Mouse (Mus musculus) spleen, adult 18-20 months (tissue): ENCODE data around the gene Il13ra1.

Experiments
- DNase-seq, 2 experiments: peaks; one replicate each; pipeline ENCODE4 v3.0.0; 2022; ENCODE audit warnings: mixed read lengths in 2 of 2

Il13ra1 gene

DNA sequence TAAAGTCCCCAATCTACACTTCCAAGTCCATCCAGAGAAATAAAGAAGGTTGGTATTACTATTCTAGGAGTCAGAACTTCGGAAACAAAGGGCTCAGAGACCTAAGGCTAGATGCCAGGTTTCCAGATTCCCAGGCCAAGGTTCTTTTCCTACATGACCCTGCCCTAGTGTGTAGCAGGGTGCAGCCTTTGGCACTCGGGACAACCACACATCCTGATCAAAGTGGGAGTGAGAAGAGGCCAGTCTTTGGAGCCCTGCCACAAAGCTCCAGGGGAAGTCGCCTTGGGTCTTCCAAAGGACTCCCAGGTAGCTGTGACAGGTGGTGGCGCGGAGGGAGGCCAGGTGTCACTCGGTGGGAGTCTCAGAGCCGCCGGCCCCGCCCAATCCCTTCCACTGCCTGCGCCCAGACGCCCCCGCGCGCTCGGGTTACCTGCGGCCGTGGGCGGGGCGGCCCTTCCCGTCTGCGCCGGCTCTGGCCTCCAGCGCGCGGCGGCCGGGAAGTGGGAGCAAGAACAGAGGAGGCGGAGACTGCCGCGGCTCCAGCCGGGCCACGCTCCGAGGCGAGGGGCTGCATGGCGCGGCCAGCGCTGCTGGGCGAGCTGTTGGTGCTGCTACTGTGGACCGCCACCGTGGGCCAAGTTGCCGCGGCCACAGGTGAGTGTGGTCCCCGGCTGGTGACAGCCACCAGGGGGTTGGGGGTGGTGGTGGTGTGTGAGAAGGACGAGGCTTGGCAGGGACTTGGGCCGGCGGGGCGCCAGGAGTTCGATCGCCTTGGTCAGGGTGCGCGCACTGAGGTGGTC lies at the start of gene Il13ra1:
Gene Il13ra1 (plus strand): TSS at position 489 of the 800 bp plus-strand sequence.
- DNase-seq, result peak; percentile 7 to 12

DNA sequence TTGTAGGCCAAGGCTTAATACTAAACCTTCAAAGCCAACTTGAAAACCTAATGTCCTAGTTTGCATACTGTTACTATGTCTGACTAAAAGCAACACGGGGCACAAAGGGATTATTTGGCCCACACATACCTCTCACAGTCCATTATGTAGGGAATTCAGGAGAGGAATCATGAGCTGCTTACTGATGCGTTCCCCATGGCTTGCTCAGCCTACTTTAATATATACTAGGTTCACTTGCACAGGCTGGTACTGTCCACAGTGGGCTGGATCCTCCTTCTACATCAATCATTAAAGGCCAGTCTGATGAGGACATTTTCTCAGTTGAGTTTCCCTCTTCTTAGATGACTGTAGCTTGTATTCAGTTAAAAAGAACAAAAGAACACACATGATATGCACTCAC lies 37.9 kb upstream of the Il13ra1 start:
- no peak for DNase-seq

DNA sequence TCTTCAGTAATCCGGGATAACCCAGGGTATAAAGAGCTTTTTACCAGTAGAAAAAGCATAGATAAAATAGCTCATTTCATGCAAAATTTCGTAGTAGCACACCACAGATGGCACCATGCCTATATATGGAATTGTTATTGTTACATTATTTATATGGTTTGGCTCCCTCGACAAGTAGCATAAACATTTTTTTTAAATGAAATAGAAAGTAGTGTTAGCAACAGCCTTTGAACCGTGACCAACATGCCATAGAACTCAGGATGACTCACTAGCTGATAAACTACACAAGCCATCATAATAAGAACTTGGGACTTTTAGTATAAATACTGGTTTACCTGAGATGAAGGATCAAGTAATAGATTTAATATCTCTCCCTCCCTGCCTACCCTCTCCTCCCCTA lies 34.7 kb upstream of the Il13ra1 start:
- DNase-seq, result no peak

DNA sequence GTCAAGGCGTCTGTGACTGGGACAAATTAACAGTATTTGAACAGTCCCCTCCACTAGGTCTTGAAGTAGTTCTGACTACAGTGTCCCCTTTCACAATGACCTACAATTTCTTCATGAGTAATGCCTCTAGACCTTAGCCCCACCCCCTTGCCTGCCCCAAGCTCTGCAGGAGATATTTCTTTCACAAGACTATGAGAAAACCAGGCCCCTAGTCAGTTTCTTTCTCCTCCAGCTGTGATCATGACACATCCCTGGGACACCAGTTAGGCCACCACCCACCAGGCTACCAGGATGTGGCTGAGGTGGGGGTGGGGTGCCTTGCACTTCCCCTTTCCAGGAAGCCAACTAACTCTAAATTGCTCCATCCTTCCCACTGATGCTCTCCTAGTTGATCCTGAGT lies 29.0 kb upstream of the Il13ra1 start:
- DNase-seq, result peak in 1 of 2 experiments; percentile 7

DNA sequence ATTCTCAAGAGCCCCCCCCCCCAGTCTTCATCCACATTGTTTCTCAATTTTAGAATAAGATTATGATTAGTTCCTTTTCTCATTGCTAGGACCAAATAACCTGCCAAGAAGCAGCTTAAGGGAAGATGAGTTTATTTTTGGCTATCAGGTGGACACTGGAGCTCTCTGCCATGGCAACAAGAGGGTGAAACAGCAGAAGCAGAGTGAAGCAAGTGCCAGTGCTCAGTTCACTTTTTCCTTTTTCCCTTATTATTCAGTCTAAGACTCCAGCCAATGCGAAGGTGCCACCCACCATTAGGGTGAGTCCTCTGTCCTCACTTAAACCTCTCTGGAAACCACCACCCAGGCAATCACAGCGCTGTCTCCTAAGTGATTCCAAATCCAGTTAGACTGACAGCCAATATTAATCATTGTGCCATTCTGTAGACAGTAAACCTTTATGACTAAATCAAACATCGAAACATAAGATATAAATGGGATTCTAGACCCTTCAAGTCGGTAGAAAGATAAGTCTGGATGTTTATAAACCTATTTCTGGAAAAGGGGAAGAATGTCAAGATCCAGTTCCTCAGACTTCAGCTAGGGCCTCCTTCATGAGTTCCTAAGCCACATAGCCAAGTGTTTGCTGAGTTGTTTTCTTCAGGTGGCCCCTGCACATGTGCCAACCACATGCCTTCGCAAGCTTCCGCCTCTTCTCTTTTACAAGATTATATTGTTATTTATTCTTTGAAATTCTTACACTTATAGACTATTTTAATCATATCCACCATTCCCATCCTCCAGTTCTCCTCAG lies 23.2 kb upstream of the Il13ra1 start:
- no peak for DNase-seq

DNA sequence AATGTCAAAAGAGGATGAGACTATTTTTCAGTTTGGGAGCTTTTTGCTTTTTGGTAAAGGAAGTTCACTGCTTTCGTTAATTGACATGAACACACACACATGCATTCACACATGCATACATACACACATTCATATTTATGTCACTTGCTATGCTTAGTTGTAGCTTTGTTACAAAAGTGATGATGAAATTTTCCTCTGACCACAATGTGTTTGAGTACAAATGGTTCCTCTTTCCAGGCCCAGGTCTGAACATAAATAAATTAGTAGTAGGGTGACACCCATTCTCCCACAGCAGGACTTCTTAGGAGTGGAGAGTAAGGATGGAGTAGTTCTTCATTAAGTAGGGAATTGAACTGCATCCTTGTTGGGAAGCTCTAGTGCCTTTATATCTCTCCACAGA lies 11.0 kb upstream of the Il13ra1 start:
- no peak for DNase-seq

DNA sequence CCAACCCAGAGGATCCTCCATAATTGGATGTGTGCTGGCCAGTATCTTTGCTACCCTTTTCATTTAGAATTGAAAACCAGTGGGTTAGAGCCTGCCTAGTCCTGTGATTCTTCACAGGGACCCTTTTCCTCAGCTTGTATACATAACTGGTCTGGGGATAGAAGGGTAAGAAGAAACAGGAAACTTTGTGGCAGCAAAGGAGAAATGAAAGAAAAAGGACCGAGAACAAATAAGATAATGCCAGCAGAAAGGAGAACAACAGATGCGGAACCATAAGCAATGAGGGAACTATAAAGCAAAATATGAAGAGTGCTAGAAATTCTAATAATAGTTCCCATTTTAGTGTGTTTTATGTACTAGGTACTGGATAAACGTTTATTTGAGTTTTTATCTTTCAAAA lies 10.6 kb upstream of the Il13ra1 start:
- DNase-seq, result no peak

DNA sequence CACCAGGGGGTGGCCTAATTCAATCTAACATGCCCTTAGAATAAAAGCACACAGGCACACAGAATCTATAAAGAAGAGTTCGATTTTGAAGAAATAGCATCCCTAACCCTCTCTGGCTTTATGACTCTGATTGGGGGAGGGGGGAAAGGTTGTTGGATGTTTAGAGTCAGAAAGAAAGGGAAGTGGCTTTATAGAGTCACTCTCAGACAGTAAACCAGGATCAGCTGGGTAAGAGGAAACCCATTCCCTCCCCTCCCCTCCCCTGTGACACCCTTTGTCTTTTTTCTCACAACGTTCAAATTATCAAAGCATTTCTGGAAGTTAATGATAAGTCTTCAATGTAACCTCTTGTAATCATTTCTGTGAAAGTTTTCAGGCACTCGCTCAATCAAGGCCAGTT lies 3.3 kb upstream of the Il13ra1 start:
- DNase-seq, result no peak

DNA sequence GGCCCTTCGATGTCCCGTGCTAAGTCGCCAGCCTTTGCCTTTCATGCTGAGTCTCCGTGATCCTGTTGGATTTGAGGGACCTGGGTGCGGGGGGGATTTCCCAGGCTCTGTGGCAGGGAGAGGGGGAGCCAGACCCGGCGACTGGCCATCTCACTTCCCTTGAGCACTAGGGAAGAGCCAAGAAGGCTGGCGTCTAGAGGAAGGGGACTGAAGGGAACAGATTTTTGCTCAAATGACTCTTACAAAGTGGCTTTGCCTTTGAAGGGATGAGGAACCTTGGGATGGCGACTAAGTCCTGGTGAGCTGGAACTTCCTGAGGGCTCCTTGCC lies 476 bp downstream of the Il13ra1 start:
- no peak for DNase-seq

DNA sequence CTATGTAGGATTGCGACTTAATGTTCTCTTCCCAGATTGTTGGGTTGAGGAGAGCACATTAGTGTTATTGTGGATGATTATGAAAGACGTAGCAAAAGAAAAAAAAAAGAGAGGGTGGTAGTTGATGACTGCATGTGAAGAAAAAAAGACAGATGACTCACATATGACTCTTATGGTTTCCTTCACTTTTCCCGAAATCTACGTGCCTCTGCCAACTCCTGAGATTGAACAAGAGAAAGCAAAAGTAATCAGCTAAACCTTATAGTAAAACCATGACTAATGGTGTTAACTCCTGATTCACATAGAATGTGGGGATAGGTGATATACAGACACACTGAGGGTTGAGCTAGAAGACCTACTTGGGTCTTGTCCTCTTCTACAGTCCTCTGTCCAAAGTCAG lies 3.3 kb downstream of the Il13ra1 start:
- DNase-seq, result no peak

DNA sequence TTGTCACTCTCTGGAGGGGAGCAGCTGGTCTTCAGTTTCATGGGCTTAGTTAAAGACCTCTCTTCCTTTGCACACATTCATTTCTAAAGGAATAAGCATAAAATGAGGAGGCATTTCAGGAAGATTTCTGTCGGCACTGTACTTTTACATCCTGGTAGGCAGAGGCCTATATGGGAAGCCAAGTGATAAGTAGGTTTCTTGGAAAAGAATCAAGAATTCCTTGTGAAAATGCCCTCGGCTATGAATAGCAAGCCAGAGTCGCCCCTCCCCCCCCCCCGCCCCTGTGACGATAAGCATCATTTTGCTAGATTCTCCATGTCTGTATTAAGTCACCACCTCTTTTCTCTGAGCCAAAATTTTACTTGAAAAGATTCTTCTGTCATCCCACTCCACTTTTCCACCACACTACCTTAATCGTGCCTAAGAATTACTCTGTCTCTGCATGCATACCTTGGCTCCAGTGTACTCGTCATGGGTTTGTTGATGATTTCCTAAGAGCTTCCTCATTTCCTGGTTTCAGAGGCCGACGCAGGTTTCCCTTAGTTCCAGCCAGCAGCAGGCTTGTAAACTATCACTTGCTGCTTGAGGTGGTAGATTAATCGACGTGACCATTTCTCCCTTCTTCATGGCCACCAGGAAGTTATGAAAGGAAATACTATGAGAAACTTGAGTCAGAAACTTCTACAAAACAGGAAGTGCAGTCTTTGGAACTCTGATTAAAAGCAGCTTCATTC lies 17.3 kb downstream of the Il13ra1 start:
- DNase-seq, result no peak

DNA sequence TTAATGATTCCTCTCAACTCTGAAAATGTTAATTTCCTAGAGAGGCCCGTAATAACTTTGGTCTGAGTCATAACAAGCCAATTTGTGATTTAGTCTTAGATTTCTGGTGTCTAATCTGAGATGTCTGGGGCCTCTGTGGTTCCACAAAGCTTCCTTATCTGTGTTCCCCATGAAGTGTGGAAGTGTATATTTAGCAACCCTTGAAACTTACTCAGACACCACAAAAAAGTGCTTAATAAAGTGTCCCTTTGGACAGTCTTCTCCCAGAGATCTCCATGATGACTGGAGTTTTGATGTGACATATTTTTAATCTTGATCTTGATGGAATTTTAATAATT lies 17.8 kb downstream of the Il13ra1 start:
- DNase-seq, result no peak

DNA sequence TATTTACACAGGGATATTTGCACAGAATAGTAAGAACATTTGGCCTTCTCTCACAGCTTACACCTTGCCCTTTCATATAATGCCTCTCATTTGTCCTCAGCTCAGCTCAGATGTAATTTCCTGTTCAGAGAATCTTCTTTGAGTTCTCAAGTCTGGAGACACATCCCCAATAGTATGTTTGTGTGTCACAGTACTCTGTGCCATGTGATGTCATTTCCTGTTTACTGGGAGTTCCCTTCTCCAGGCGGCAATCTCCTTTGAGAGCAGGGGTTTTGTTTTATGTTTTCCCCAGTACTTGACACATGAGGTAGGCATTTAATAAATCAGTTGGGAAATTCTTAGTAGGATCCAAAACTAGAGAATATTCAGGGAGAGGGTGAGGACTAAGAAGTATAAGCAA lies 24.4 kb downstream of the Il13ra1 start:
- DNase-seq, result no peak

DNA sequence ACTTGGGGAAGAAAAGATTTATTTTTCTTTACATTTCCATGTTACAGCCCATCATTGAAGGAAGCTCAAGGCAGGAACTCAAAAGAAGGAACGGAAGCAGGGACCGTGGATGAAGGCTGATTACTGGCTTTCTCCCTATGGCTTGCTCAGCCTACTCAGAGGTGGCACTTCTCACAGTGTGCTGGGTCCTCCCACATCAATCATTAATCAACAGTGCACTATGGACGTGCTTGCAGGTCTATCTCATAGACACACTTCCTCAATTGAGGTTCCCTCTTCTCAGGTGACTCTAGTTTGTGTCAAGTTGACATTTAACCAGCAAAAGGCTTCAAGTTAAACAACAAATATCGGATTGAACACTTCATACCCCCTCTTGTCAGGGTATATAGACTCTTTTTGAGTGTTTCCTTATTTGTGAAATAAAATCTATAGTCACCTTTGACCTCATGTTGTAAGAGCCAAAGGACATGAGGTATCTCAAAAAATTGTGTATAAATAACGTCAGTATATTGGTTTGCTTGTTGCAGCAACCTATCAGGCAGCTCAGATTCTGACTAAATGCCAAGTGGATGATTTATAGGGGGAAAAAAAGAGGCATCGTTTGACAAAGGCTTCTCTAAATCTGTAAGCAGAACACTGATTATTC lies 30.2 kb downstream of the Il13ra1 start:
- no peak for DNase-seq

DNA sequence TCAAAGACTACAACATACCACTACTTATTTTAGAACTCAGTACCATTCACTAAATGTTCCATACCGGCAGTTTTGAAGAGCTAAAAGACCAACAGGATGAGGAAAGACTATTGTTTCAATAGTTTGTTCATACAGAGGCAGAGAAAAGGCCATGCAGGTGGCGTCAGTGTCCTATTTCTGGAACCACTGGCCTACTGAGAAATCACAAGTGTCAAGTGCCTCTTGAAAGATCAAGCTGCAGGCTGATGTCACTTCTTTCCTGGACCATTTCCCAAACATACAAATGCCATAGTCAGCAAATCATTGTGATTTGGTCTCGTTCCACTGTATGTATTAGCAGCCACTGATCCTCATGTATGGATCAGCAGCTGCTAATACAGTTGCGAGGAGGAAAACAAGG lies 34.8 kb downstream of the Il13ra1 start:
- no peak for DNase-seq

DNA sequence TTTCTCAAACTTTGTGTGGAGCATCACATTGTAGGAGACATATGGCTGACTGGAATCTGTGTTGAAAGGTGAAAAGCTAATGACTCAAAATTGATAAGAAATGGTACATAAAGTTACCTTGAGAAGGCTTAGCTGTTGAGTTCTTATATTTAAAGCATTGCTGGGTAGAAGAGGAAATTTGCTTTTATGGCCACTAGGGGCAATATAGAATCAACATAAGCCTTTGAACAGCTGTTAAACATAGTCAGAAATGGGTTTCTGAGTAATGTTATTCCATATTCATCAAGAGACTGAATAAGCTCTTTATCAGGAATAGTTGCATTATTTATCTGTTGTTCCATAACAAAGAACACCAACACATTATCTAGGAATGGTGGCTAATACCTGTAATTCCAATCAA lies 38.2 kb downstream of the Il13ra1 start:
- no peak for DNase-seq

DNA sequence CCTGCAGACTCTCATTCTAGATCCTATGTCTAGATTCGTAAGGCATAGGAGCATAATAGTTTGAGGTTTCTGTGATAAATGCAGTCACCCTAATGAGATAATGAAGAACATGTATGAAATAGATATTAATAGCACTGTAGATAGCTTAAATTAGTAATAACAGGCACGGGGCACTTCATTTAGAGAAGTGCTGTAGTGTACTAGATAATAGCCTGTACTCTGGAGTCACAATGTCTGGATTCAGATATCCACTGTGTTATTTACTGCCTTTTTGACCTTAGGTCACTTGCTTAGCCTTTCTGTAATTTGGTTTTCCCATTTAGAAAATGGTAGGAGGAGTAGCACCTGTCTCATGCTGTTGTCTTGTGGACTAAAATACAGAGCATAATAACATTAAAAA lies 44.8 kb downstream of the Il13ra1 start:
- no peak for DNase-seq

DNA sequence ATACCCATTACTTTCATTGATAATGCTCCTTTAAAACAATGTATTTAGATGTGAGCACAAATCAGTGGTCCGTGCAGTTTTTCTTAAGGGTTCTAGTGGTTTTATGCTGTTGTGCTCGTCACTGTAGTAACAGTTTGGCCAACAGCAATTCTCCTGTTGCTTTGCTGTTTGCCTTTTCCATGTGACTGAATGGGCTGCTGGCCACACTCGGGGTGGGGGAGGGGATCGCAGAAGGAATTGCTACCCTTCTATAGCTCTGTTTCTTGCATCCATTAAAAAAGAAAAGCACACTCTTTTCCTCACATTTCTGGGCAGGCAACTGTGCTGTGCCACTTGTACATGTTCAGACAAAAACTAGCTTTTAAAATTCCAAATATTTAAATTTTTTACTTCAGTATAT lies 49.7 kb downstream of the Il13ra1 start:
- DNase-seq, result no peak

DNA sequence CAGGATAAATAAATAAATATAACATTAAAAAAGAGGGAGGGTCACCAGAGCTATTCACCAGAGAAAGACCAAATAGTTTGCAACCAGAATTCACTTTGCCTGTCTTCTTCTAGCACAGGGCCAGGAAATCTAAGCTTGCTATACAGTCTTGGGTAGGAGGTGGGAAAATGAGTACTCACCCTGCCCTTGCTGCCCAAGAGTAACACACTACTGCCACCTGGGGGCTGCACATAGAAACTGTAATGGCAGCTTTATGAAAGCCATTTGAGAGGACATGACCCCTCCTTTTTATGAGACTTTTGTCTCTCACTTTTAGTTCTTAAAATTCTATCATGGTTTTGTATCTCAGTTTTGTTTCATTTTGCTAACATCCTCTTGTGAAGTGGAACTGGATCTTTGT lies 71.7 kb downstream of the Il13ra1 start:
- peak in 1 of 2 experiments; percentile 44 for DNase-seq

DNA sequence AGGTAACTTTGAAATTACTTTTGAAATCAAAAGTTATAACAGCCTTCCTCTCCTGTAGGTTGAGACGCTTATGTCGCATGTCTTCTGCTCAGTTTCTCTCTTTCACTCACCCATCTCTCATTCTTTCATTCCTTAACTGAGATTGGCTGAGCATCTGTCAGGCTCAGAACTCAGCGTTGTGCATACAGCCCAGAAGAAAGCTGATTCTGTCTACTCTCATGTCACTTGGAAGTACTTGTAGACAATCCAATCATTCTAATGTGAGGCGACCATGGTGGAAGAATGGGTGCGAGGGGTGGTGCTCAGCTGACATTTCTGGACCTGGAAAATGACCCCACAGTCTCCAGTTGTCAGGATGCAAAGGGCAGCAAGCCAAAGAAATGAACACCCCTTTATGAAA lies 74.1 kb downstream of the Il13ra1 start:
- DNase-seq, result no peak

DNA sequence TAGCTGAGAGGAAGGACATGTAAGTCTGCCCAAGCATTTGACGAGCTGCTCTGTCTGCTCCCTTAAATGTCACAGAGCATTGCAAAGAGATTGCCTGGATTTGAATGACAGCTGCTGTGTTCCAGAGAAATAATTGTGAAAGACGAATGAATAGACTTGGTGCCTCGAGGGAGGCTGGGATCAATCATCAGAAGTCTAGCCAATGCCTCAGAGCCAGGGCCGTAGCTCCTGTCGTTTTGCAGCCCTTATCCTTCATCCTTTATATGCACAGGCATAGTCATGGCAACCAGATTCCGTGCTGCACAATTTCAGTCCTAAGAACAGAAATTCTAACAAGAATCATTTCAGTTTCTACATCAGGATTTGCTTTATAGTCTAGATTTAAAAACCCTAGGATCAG lies 74.5 kb downstream of the Il13ra1 start:
- no peak for DNase-seq

DNA sequence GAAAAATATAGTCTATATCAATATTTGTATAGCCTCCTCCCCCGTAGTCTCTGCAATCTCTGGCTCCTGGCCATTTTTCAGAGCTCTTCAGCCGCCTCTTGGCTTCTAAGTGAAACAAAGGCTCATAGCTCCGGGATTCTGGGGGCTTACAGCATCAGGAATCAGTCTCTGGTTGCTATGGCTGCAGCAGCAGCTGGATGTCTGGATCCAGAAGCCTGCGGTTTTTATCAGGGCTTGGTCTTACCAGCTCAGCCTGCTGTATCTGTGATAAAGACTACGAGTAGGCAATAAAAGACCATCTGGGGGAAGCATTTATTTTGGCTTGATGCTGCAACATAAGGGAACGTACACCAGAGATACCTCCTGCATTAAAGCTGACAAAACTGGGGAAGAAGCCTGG lies 82.0 kb downstream of the Il13ra1 start:
- DNase-seq, result no peak

DNA sequence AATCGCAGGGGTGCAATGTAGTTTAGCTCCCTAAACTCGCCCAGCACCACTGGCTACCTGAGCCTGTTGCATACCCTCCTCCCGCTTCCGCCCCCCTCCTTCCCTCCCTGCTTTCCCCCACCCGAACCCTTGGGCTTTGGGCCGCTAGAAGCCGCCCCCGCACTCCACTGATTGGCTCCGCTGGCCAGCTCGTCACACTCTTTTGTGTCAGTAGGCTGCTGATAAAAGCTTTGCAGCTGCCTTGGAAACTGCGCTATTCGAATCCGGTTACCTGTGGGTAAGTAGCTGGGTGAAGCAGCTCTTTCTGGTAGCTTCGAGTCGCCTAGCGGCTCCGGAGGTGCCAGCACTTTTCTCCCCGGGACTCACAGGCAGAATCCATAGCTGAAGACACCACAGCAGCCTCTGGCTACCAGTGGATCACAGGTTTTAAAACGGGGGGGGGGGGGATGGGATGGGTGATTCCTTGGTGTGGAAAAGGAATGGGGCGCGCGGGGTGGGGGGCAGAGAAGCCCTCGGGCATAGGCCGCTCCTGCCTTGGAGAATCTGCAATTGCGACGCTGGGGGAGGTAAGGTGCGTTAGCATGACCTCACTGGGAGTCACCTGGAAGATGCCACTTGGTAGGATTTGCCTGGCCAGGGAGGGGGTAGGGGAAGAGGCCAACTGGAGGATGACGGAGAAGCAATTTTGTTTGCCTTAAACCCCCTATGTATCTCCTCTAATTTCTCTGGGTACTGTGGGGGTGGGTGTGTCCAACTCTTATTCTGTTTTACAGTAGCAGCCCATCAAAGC lies 84.0 kb downstream of the Il13ra1 start, which contains the start of gene Zcchc12:
Gene Zcchc12 (plus strand): TSS at position 169 of the 790 bp plus-strand sequence.
- no peak for DNase-seq
